Mouse (Mus musculus): Measurements from ENCODE around the gene Gm21903.

- TF ChIP-seq ZC3H11A (IDR thresholded peaks at IDR 0.05; ENCODE audit: borderline replicate concordance, low read depth, low read length) (no peak), ZNF384 (IDR thresholded peaks at IDR 0.05; ENCODE audit: low read depth, low read length) (no peak), HCFC1 (IDR thresholded peaks at IDR 0.05; ENCODE audit: borderline replicate concordance, insufficient read depth, low read length) (no peak), MAFK (IDR thresholded peaks at IDR 0.05; ENCODE audit: insufficient read depth, low read depth, low read length) (no peak), CHD2 (IDR thresholded peaks at IDR 0.05; ENCODE audit: low read depth, low read length) (no peak)
Observed at GRCm38 (mm10) chr17:39017184-39017583, 26.0 kb downstream of the Gm21903 start.

Data from ES-E14 (cell line).